Mouse (Mus musculus) midbrain, embryonic 11.5 days (tissue): ENCODE results near the gene Map1b. TPM values are rescaled to one million over a fixed set of nuclear protein-coding genes. Genes with fewer than 3 reads are reported as not detected.

ENCODE experiments used
- ATAC-seq: fragments of 200-750 bp; cut with Nextera tagmentation; 2 replicates; pipeline ENCODE4 v1.8.0; 2017; ENCODE audit warnings: moderate TSS enrichment, moderate library complexity; ENCODE audit not compliant: low FRiP score
- DNase-seq: peaks from one replicate; pipeline ENCODE4 v3.0.0; 2015; ENCODE audit warnings: low spot score; ENCODE audit errors: missing footprints
- H3K27ac ChIP-seq: fragments of 300-500 bp; sonication (generic); 2 replicates; pipeline ENCODE4 v1.5.1; 2014; ENCODE audit warnings: low read depth, low read length
- H3K27me3 ChIP-seq: fragments of 300-500 bp; sonication (generic); 2 replicates; pipeline ENCODE4 v1.6.1; 2014; ENCODE audit warnings: mild to moderate bottlenecking, low read length, moderate library complexity, mixed read lengths; ENCODE audit not compliant: control insufficient read depth, insufficient read depth
- H3K36me3 ChIP-seq: fragments of 300-500 bp; sonication (generic); 2 replicates; pipeline ENCODE4 v1.6.1; 2014; ENCODE audit warnings: mild to moderate bottlenecking, low read length, moderate library complexity, mixed read lengths; ENCODE audit not compliant: control insufficient read depth, insufficient read depth
- H3K4me1 ChIP-seq: fragments of 300-500 bp; sonication (generic); 2 replicates; pipeline ENCODE4 v1.6.1; 2014; ENCODE audit warnings: low read length; ENCODE audit not compliant: control insufficient read depth, insufficient read depth
- H3K4me2 ChIP-seq: fragments of 300-500 bp; sonication (generic); 2 replicates; pipeline ENCODE4 v1.6.1; 2014; ENCODE audit warnings: mild to moderate bottlenecking, moderate library complexity
- H3K4me3 ChIP-seq: fragments of 300-500 bp; sonication (generic); 2 replicates; pipeline ENCODE4 v1.5.1; 2014; ENCODE audit warnings: low read depth, low read length
- H3K9ac ChIP-seq: fragments of 300-500 bp; sonication (generic); 2 replicates; pipeline ENCODE4 v1.6.1; 2014; ENCODE audit warnings: low read length
- H3K9me3 ChIP-seq: fragments of 300-500 bp; sonication (generic); 2 replicates; pipeline ENCODE4 v1.6.1; 2016; ENCODE audit warnings: low read length; ENCODE audit not compliant: control insufficient read depth
- WGBS: fragments of 180-500 bp; shearing (Covaris S2); extraction: QIAGEN DNeasy Blood & Tissue Kit; methylation state at CpG from one replicate; pipeline ENCODE4 v1.1.7; 2014; 5-methylcytosine and 5-hydroxymethylcytosine counted together
- polyA plus RNA-seq: library from polyadenylated mRNA; unstranded; fragments of >200 nt; fragmentation: Nextera tagmentation; extraction: Ambion mirVana; gene quantifications from 2 replicates; pipeline ENCODE4 v1.2.1, GENCODE M21; 2014

The Map1b gene
- polyA plus RNA-seq, 1 experiment from 2014 or later = 911 TPM

DNA sequence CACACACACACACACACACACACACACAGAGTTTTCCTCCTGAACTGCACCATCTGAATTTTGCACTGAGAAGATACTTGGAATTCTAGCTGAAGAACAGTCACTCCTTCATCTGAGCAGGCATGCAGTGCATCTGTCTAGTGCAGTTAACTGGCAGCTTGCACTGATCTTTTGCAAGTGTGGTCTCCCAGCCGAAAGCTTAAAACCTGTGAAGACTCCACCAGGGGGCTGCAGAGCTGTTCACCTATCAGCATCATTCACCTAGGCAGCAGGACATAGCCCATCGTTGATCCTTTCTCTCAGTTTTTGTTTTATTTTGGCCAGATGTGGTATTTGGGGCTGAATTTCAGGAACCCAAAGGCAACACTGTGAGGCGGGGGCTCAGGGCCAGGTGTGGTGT is 15.7 kb downstream of the Map1b start:
- Histone ChIP-seq H3K9ac (no peak overlapping the region), H3K36me3 (peaks cover 9% of the 10 kb centered on the region), H3K27ac (no peak overlapping the region; the same call in 1 of the 2 replicates), H3K4me3 (no peak overlapping the region), H3K4me1 (peaks cover 23% of the 10 kb centered on the region), H3K9me3 (no peaks in the 10 kb centered on the region), H3K27me3 (no peaks in the 10 kb centered on the region), H3K4me2 (no peak overlapping the region)
- WGBS = 76% methylated on average over 3 of the region's 3 CpGs
- ATAC-seq (no peak), DNase-seq (no peak)

DNA sequence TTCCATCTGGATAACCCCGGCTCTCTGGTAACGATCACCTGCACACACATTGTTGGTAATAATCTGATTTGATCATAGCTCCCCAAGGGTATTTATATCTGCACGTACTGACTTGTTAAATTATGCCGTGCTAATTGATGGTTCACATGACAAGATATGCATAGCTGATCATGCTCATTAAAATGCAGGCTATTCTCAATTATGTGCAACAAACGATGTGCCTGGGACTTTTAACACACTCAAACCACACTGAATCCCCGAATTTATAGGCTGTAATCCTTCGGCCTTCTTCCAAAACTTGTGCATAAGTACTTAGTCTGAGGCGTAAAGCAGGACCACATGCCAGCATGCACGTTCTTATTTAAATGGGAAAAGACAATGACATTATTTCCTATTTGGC is 16.6 kb downstream of the Map1b start:
- H3K27ac ChIP-seq = no peak overlapping the region
- H3K9me3 ChIP-seq = no peaks in the 10 kb centered on the region
- WGBS = 78% methylated on average over 9 of the region's 9 CpGs
- no peaks in the 10 kb centered on the region for H3K27me3 ChIP-seq
- H3K4me1 ChIP-seq = peaks cover 27% of the 10 kb centered on the region
- no peak overlapping the region for H3K4me3 ChIP-seq
- peaks cover 2% of the 10 kb centered on the region; the same call in 1 of the 2 replicates for H3K36me3 ChIP-seq
- no peak for DNase-seq
- no peak overlapping the region for H3K9ac ChIP-seq
- ATAC-seq = no peak
- H3K4me2 ChIP-seq = no peak overlapping the region

DNA sequence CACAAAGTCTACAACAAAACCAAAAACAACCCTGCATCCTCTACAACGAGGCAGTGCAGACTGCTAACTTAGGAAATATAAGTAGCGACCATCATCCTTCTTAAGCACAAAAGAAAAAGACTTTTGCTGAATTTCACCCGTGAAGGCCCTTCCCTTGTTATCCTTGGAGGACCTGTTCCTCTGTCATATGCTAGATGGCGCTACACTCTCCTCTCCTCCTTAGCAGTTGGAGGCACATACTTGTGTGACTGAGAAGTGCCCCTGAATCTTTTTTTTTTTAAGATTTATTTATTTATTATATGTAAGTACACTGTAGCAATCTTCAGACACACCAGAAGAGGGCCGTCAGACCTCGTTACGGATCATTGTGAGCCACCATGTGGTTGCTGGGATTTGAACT is 20.2 kb downstream of the Map1b start:
- DNase-seq = no peak
- Histone ChIP-seq H3K27me3 (no peaks in the 10 kb centered on the region), H3K9ac (no peak overlapping the region), H3K4me1 (peaks cover 43% of the 10 kb centered on the region), H3K9me3 (no peaks in the 10 kb centered on the region), H3K4me3 (no peak overlapping the region), H3K36me3 (no peaks in the 10 kb centered on the region), H3K27ac (no peak overlapping the region), H3K4me2 (no peak overlapping the region)
- no peak for ATAC-seq
- WGBS = 93% methylated on average over 7 of the region's 7 CpGs

DNA sequence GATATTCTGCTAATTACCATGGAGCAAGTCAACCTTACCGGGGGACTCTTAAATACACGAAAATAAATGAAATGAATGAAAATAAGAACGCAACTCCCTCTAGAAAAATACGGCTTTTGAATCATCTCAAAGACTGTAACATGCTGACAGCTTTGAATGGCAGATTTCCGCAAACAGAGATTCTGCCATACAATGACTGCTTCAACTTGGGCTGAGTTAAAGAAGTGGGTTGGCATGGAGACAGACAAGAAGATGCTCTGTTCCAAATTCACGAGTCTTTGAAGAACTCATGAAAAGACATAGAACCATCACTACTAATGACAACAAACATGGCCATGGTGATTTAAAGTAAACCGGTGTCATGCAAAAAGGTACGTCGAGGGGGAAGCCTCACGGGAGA is 21.9 kb downstream of the Map1b start:
- no peaks in the 10 kb centered on the region for H3K9me3 ChIP-seq
- no peak for ATAC-seq
- H3K27me3 ChIP-seq = no peaks in the 10 kb centered on the region
- no peak overlapping the region for H3K4me2 ChIP-seq
- H3K36me3 ChIP-seq = no peaks in the 10 kb centered on the region
- H3K27ac ChIP-seq = peak overlapping the region; percentile 91; the same call in 1 of the 2 replicates
- DNase-seq = no peak
- peaks cover 37% of the 10 kb centered on the region for H3K4me1 ChIP-seq
- 67% methylated on average over 10 of the region's 10 CpGs for WGBS
- H3K9ac ChIP-seq = no peak overlapping the region
- no peak overlapping the region for H3K4me3 ChIP-seq

DNA sequence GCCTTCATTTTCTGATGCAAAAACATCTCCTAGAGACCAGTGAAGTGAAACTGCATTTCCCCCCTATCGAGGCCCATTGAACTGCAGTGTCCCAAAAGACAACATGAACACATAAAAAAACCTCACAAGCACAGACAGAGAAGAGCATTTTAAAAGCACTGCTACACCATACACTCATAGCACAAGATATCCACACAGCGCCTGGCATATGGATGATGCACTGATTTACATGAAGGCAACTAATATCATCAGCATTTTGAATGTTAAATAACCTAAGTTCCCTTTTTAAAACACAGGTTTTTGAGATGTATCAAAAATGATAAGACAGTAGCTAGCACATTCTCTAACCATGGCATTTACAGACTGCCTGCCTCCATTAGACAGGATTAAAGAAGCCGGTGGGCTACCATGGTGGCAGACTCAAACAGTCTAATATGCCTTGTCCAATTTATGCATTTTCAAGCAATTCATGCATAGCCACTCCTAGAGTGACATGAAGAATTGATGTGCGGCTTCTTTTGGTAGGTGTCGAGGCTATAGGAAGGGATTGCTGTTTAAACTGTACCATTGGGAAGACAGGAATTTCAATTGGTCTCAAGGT is 22.9 kb downstream of the Map1b start:
- H3K9me3 ChIP-seq = no peaks in the 10 kb centered on the region
- H3K9ac ChIP-seq = 0 out of 2 replicates have a peak overlapping the region, but pooled peaks have one; percentile 21
- H3K4me3 ChIP-seq = no peak overlapping the region
- no peaks in the 10 kb centered on the region for H3K36me3 ChIP-seq
- peak; percentile 91 for DNase-seq
- peak overlapping the region; percentile 23 for H3K4me2 ChIP-seq
- 36% methylated on average over 5 of the region's 5 CpGs for WGBS
- H3K4me1 ChIP-seq = peaks cover 37% of the 10 kb centered on the region
- peak overlapping the region; percentile 91 for H3K27ac ChIP-seq
- peak; percentile 62 for ATAC-seq
- no peaks in the 10 kb centered on the region for H3K27me3 ChIP-seq

DNA sequence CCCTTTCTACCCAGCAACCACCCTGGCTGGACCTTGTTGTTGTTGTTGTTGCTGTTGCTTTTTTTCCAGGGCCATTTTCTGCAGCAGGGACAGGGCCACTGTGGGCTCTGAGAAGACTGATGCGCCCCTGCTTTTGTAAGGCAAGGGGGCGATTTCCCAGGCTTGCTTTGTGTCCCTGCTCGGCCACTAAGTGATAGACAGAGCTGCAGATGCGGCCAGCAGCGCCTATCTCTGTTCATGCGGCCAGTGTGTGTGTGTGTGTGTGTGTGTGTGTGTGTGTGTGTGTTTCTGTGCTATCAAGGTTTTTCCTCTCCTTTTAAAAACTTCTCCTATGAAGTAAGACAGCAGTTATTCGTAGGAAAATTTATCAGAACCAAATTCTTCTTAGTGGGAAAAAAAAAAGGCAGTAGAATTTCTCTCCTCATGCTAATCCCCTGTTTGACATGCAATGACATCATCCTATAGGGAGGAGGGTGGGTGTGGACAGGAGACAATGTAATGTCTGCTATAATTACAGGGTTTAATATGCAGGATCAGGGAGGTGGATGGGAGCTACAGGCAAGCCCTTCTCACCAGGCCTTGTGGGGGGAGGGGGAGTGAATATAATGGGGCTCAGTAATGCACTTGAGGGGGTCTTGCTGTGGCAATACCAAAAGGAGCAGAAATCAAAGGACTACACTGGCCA is 23.6 kb downstream of the Map1b start:
- H3K9ac ChIP-seq = peak overlapping the region; percentile 44; the same call in 1 of the 2 replicates
- WGBS = 25% methylated on average over 7 of the region's 7 CpGs
- no peaks in the 10 kb centered on the region for H3K27me3 ChIP-seq
- H3K36me3 ChIP-seq = no peaks in the 10 kb centered on the region
- H3K27ac ChIP-seq = peak overlapping the region; percentile 91
- no peak overlapping the region for H3K4me3 ChIP-seq
- no peaks in the 10 kb centered on the region for H3K9me3 ChIP-seq
- peak; percentile 96 for ATAC-seq
- DNase-seq = peak; percentile 93
- H3K4me1 ChIP-seq = peaks cover 37% of the 10 kb centered on the region
- H3K4me2 ChIP-seq = peak overlapping the region; percentile 23

DNA sequence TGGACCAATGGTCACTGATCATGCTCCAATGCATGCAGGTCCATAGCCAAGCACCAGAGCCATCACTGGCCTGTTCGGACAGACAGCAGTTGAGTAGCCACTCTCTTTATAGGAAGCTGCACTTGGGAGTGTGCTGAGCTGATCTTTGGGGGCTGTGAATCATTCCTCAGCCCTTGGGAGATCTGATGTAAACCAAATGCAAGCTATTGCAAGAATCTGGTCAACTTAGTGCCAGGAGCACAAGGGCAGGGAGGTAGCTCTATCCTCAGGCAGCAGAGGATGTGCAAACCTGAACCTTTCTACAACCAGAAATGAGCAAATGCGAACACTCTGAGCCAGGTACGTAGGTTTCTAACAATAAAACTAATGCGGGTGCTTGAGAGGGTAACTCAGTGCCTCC is 26.3 kb downstream of the Map1b start:
- no peak overlapping the region for H3K9ac ChIP-seq
- H3K27ac ChIP-seq = no peak overlapping the region
- DNase-seq (no peak), ATAC-seq (no peak)
- no peak overlapping the region for H3K4me3 ChIP-seq
- no peaks in the 10 kb centered on the region for H3K27me3 ChIP-seq
- 95% methylated on average over 4 of the region's 4 CpGs for WGBS
- no peak overlapping the region for H3K4me2 ChIP-seq
- peaks cover 35% of the 10 kb centered on the region for H3K4me1 ChIP-seq
- peaks cover 9% of the 10 kb centered on the region; the same call in 1 of the 2 replicates for H3K36me3 ChIP-seq
- no peaks in the 10 kb centered on the region for H3K9me3 ChIP-seq

DNA sequence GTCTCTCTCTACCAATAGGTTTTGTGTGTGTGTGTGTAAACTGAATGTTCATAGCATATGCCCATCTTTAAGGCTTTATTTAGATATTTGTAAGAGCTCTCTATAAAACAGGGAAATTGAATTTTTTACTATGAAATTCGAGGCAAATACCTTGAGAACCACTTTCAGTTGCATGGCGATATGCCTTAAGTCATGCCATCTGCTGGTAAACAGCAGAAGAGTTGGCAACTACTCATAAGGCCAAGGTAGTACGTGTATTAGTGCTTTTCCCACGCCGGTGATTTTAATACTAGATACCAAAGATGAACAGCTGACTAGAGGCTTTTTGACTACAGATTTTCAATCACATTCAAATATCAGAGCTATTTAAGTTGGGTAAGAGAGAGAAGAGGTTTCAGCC is 27.2 kb downstream of the Map1b start:
- WGBS = 95% methylated on average over 5 of the region's 5 CpGs
- DNase-seq (no peak), ATAC-seq (no peak)
- Histone ChIP-seq H3K36me3 (peaks cover 9% of the 10 kb centered on the region; the same call in 1 of the 2 replicates), H3K4me1 (peaks cover 29% of the 10 kb centered on the region), H3K9me3 (no peaks in the 10 kb centered on the region), H3K4me2 (no peak overlapping the region), H3K4me3 (no peak overlapping the region), H3K27me3 (no peaks in the 10 kb centered on the region), H3K27ac (no peak overlapping the region), H3K9ac (no peak overlapping the region)

DNA sequence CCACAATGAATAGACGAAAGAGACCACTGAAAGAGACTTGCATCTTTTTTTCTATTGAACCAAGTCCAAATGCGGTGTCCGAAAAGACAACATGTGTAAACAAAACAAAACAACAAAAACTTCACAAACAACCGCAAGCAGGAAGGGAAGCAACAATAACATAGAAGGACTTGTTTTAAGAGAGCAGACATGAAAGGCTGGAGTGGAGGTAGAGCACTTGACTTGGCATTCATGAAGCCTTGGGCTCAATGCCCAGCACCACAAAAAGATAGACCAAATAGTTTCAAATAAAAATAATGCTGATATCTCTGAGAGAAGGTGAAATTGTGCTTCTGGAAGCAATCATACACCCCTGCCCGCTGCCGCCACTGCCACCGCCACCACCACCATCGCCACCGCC is 30.5 kb downstream of the Map1b start:
- peaks cover 9% of the 10 kb centered on the region; the same call in 1 of the 2 replicates for H3K36me3 ChIP-seq
- DNase-seq (no peak), ATAC-seq (no peak)
- no peaks in the 10 kb centered on the region for H3K9me3 ChIP-seq
- WGBS = 96% methylated on average over 9 of the region's 9 CpGs
- H3K4me3 ChIP-seq = no peak overlapping the region
- H3K4me1 ChIP-seq = peaks cover 20% of the 10 kb centered on the region
- no peak overlapping the region for H3K4me2 ChIP-seq
- no peaks in the 10 kb centered on the region for H3K27me3 ChIP-seq
- no peak overlapping the region for H3K27ac ChIP-seq
- H3K9ac ChIP-seq = no peak overlapping the region
